Mouse (Mus musculus) myocyte (in vitro differentiated cells): Measurements from ENCODE around the gene Rrn3. TPM values are rescaled to one million over a fixed set of nuclear protein-coding genes. Genes with fewer than 3 reads are reported as not detected.

Experiments
- H3K27me3 ChIP-seq: one replicate; pipeline ENCODE4 v1.6.1; 2011; ENCODE audit not compliant: control insufficient read depth, insufficient read depth, insufficient read length
- H3K36me3 ChIP-seq: one replicate; pipeline ENCODE4 v1.6.1; 2011; ENCODE audit not compliant: control insufficient read depth, insufficient read depth
- H3K4me2 ChIP-seq: one replicate; pipeline ENCODE4 v1.6.1; 2011; ENCODE audit warnings: low read depth, control low read depth
- H3K4me3 ChIP-seq: one replicate; pipeline ENCODE4 v1.5.1; 2011; ENCODE audit warnings: mild to moderate bottlenecking, control low read depth, moderate library complexity
- H3K79me2 ChIP-seq: one replicate; pipeline ENCODE4 v1.6.1; 2011; ENCODE audit not compliant: control insufficient read depth, insufficient read depth
- H3ac ChIP-seq: one replicate; pipeline ENCODE4 v1.6.1; 2011; ENCODE audit not compliant: control insufficient read depth, insufficient read length
- CEBPB ChIP-seq: IDR thresholded peaks from 2 replicates; pipeline ENCODE4 v1.6.1; 2011; ENCODE audit warnings: mild to moderate bottlenecking, moderate library complexity; ENCODE audit not compliant: poor library complexity, insufficient read depth, severe bottlenecking
- E2F4 ChIP-seq: IDR thresholded peaks from one replicate; pipeline ENCODE4 v1.6.1; 2011; ENCODE audit warnings: mild to moderate bottlenecking, control low read depth, moderate library complexity; ENCODE audit not compliant: insufficient read depth
- MAX ChIP-seq: IDR thresholded peaks from one replicate; pipeline ENCODE4 v1.6.1; 2011; ENCODE audit warnings: low read depth, mild to moderate bottlenecking, control low read depth
- MYOD1 ChIP-seq, 3 experiments: IDR thresholded peaks; one replicate each; pipeline ENCODE4 v1.6.1; 2011; ENCODE audit warnings: control low read depth in 2 of 3, low read depth in 2 of 3, mild to moderate bottlenecking in 2 of 3, moderate library complexity in 1 of 3; ENCODE audit not compliant: insufficient read length in 2 of 3, control insufficient read depth in 1 of 3
- MYOG ChIP-seq, 3 experiments: IDR thresholded peaks; one replicate each; pipeline ENCODE4 v1.6.1; 2011; ENCODE audit warnings: control low read depth in 2 of 3, low read depth in 2 of 3, mild to moderate bottlenecking in 2 of 3; ENCODE audit not compliant: insufficient read length in 2 of 3, control insufficient read depth in 1 of 3, insufficient read depth in 1 of 3
- POLR2A ChIP-seq: IDR thresholded peaks from one replicate; pipeline ENCODE4 v1.6.1; 2011; ENCODE audit warnings: low read depth, mild to moderate bottlenecking, control low read depth, moderate library complexity; ENCODE audit not compliant: insufficient read length
- POLR2AphosphoS2 ChIP-seq: IDR thresholded peaks from one replicate; pipeline ENCODE4 v1.6.1; 2011; ENCODE audit warnings: low read depth, control low read depth; ENCODE audit not compliant: insufficient read length
- REST ChIP-seq: IDR thresholded peaks from one replicate; pipeline ENCODE4 v1.6.1; 2011; ENCODE audit warnings: mild to moderate bottlenecking, control low read depth, moderate library complexity; ENCODE audit not compliant: insufficient read depth, insufficient read length
- SRF ChIP-seq: IDR thresholded peaks from one replicate; pipeline ENCODE4 v1.6.1; 2011; ENCODE audit warnings: low read depth; ENCODE audit not compliant: control insufficient read depth, insufficient read length
- TCF12 ChIP-seq: IDR thresholded peaks from one replicate; pipeline ENCODE4 v1.6.1; 2011; ENCODE audit warnings: mild to moderate bottlenecking, control low read depth; ENCODE audit not compliant: poor library complexity, insufficient read depth, severe bottlenecking
- TCF3 ChIP-seq: IDR thresholded peaks from one replicate; pipeline ENCODE4 v1.6.1; 2011; ENCODE audit warnings: low read depth, control low read depth; ENCODE audit not compliant: insufficient read length
- USF1 ChIP-seq: IDR thresholded peaks from one replicate; pipeline ENCODE4 v1.6.1; 2011; ENCODE audit warnings: low read depth, mild to moderate bottlenecking, control low read depth, moderate library complexity
- polyA plus RNA-seq: library from polyadenylated mRNA; unstranded; fragments of >200 nt; fragmentation: generic; extraction: Trizol; gene quantifications from one replicate; pipeline ENCODE4 v1.2.1, GENCODE M21; 2012; ENCODE audit warnings: missing spikeins

Gene Rrn3
- polyA plus RNA-seq, 1 experiment = 40.6 TPM

GRCm38 (mm10) chr16:13853886-13854285 lies 73.4 kb downstream of the Rrn3 start:
- Histone ChIP-seq H3K36me3 (peaks cover 33% of the 10 kb centered on the region), H3K4me2 (no peak overlapping the region), H3ac (no peak overlapping the region), H3K79me2 (no peaks in the 10 kb centered on the region), H3K27me3 (no peaks in the 10 kb centered on the region), H3K4me3 (no peak overlapping the region)
- no peak for TF ChIP-seq SRF
- no peak for TF ChIP-seq MYOG (IDR thresholded peaks at IDR 0.05; ENCODE audit: control insufficient read depth in 1 of 3, insufficient read depth in 1 of 3, insufficient read length in 2 of 3, low read depth in 2 of 3)
- TF ChIP-seq POLR2AphosphoS2 = no peak
- no peak for TF ChIP-seq E2F4
- no peak for TF ChIP-seq REST
- no peak for TF ChIP-seq TCF3
- TF ChIP-seq POLR2A = no peak
- no peak for TF ChIP-seq MYOD1 (IDR thresholded peaks at IDR 0.05; ENCODE audit: control insufficient read depth in 1 of 3, insufficient read length in 2 of 3, low read depth in 2 of 3)
- TF ChIP-seq USF1 = no peak
- TF ChIP-seq MAX = no peak
- TF ChIP-seq TCF12 = no peak
- no peak for TF ChIP-seq CEBPB

Other genes with a start within 250 kb of the Rrn3 start
- gene Parn, start 112.5 kb upstream of the Rrn3 start, polyA plus RNA-seq = 14.5 TPM
- gene Bfar, start 108.8 kb upstream of the Rrn3 start, polyA plus RNA-seq = 12.6 TPM
- 1.1 TPM for gene 3110001I22Rik, start 108.8 kb upstream of the Rrn3 start, polyA plus RNA-seq
- gene Pla2g10, start 49.7 kb upstream of the Rrn3 start, polyA plus RNA-seq = not detected
- gene Ntan1, start 38.1 kb downstream of the Rrn3 start, polyA plus RNA-seq = 28.8 TPM
- gene Pdxdc1, start 122.4 kb downstream of the Rrn3 start, polyA plus RNA-seq = 57.0 TPM
- gene Mpv17l, start 122.5 kb downstream of the Rrn3 start, polyA plus RNA-seq = 0.88 TPM
- gene 2900011O08Rik, start 205.9 kb downstream of the Rrn3 start, polyA plus RNA-seq = 0.02 TPM
- gene Ifitm7, start 206.2 kb downstream of the Rrn3 start, polyA plus RNA-seq = not detected